Mouse (Mus musculus): ENCODE measurements around the gene Insl3. TPM values are rescaled to one million over a fixed set of nuclear protein-coding genes. Genes with fewer than 3 reads are reported as not detected.
"Not testable (repeated sequence)": the region's sequence is repeated elsewhere in the genome, so short reads cannot be mapped to it uniquely, and the experiment has no call there.

The Insl3 gene
- polyA plus RNA-seq, 1 experiment = 1.4 TPM

- DNase-seq (ENCODE audit: extremely low spot score in 1 of 2, low spot score in 1 of 2) = no peak
Observed at GRCm38 (mm10) chr8:71702923-71703322, 13.9 kb downstream of the Insl3 start.

GRCm38 (mm10) chr8:71703400-71703799, 14.4 kb downstream of the Insl3 start:
- not testable (repeated sequence) for DNase-seq (ENCODE audit: extremely low spot score in 1 of 2, low spot score in 1 of 2)

DNA sequence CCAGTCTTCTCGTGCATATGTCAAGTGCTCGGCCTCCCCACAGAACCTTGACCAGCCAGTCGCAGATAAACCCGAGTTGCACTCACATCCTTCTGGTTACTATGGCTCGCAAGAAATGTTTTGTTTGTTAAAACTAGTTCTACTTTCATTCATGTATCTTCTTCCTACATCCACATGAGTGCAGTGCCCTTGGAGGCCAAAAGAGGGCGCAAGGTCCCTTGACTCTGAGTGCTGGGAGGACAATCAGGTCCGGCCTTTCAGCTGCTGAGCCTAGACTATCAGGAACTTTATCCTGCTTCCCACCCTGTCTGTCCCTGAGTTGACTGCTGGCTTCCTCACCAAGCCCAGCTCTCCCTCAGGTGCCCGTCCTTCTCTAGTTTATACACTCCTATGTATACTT, 18.9 kb downstream of the Insl3 start:
- DNase-seq (ENCODE audit: extremely low spot score in 1 of 2, low spot score in 1 of 2) = peak in 1 of 2 experiments; percentile 79

- peak in 1 of 2 experiments; percentile 67 for DNase-seq (ENCODE audit: extremely low spot score in 1 of 2, low spot score in 1 of 2)
Observed at GRCm38 (mm10) chr8:71709134-71709799, 20.3 kb downstream of the Insl3 start.

GRCm38 (mm10) chr8:71709800-71710446, 20.9 kb downstream of the Insl3 start:
- DNase-seq (ENCODE audit: extremely low spot score in 1 of 2, low spot score in 1 of 2) = peak; percentile 80 to 94

DNA sequence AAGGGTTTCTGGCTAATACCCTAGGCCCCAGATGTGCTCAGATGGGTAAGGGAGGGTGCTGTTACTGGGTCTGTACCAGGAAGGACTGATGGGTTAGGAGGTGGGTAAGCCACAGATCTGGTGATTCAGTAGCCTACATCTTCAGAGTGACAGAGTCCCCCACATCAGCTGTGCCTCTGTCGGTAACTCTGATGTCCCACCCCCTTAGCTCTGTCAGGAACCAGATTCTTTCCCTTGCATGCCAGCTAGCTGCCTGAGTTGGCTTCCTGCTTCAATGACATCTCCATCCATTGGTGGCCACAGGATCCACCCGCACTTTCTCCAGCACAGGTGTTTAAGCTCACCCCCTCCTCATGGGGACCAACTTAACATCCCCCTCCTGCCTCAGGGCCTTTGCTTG, 22.6 kb downstream of the Insl3 start:
- DNase-seq (ENCODE audit: extremely low spot score in 1 of 2, low spot score in 1 of 2) = peak in 1 of 2 experiments; percentile 57

GRCm38 (mm10) chr8:71715531-71715930, 26.5 kb downstream of the Insl3 start:
- no peak for DNase-seq (ENCODE audit: extremely low spot score in 1 of 2, low spot score in 1 of 2)

DNA sequence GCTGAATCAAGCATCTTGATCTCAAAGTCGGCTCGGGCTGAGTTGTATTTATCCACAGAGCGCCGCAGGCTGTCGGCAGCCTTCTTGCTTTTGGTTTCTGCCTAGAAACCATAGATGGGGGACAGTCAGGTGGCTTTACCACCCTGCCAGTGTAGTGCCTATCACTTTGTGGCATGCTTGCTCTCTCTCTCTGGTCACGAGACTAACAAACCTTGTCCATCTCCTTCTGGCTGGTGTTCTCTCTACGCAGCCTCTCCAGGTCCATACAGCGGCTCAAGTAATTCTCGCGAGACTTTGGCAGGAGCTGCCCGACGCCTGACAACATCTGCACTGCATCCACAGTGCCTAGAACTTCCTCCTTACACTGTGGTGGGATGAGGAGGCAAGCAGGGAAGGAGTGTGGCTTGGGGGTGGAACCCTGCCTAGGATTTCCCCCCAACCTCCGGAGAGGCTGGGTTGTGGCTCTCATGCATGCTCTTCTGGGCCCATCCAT, 27.6 kb downstream of the Insl3 start:
- DNase-seq (ENCODE audit: extremely low spot score in 1 of 2, low spot score in 1 of 2) = no peak

- no peak for DNase-seq (ENCODE audit: extremely low spot score in 1 of 2, low spot score in 1 of 2)
Observed at GRCm38 (mm10) chr8:71717096-71717495, 28.1 kb downstream of the Insl3 start.

DNA sequence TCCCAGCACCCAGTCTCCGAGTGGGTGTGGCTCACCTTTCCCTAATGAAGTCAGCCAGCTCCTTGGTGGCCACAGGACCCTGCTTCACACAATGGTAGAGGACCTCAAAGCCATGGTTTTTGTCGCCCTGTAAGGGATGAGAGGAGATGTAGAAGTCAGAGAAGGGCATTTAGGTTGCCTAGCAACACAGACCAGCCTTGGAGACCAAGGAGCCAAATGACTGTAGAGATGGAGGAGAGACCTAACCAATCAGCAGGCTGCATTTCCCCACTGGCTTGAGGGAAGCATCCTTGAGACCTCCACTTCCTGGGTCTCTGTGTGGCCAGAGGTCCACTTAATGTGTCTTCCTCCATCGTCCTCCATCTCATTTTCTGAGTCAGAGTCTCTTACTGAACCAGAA, 29.2 kb downstream of the Insl3 start:
- no peak for DNase-seq (ENCODE audit: extremely low spot score in 1 of 2, low spot score in 1 of 2)

DNA sequence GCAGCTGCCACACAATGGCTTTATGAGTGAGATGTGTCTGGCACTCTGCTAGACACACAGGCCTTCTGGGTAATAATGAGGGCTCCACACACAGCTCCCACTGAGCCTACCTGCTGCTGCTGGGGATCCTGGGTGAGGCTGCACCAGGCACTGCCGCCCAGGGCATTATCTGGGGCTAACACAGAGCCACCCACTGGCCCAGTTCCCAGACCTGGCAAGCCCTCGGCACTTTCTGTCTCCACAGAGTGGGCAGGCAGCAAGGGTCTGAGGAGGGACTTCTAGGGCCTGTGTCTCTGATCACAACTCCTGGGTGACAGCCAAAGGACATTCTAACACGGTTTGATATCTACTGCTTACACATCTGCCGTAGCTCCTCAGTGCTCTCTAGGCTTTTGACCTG, 30.2 kb downstream of the Insl3 start:
- peak in 1 of 2 experiments; percentile 62 for DNase-seq (ENCODE audit: extremely low spot score in 1 of 2, low spot score in 1 of 2)

DNA sequence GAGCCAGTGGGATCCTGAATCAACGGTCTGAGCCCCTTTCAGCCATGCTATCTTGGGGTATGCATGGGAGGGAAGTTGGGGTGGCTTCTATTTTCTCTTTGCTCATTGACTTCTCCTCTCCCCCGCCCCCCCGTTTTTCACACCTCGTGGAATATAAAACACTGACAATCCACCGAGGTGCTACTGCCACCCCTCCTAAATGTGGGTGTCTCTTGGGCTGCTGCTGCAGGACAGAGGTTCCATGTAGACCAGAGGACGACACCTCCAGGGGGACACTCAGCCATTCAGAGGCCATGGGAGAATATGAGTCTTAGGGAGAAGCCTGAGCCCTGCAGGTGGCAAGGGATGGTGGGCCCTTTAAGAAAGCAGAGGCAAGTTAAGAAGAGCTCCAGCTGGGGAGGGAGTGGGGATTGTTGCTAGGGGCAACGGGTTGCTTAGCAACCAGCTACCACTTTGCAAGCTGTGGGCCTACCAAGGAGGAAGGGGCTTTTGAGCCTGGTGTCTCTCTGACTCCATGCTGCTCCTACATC, 31.0 kb downstream of the Insl3 start:
- peak; percentile 73 to 79 for DNase-seq (ENCODE audit: extremely low spot score in 1 of 2, low spot score in 1 of 2)

GRCm38 (mm10) chr8:71723047-71723551, 34.1 kb downstream of the Insl3 start:
- DNase-seq (ENCODE audit: extremely low spot score in 1 of 2, low spot score in 1 of 2) = no peak

DNA sequence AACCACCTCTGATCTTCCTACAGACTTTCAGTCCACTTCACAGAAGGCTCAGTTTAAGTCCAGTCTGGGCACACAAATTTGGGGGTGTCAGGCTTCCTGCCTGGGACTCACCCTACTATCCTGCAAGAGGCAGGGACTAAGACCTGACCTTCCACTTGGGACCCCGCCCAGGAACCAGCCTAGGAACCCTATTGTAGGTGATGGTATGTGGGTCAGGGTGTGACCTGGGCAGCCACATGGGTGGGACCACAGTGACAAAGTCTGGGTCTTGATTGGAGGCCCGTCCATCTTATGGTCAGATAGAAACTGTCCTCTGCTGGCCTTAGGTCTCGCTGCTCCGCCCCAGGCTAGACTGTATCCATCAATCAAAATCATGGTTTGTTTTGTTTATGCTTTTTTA, 35.4 kb downstream of the Insl3 start:
- no peak for DNase-seq (ENCODE audit: extremely low spot score in 1 of 2, low spot score in 1 of 2)

DNA sequence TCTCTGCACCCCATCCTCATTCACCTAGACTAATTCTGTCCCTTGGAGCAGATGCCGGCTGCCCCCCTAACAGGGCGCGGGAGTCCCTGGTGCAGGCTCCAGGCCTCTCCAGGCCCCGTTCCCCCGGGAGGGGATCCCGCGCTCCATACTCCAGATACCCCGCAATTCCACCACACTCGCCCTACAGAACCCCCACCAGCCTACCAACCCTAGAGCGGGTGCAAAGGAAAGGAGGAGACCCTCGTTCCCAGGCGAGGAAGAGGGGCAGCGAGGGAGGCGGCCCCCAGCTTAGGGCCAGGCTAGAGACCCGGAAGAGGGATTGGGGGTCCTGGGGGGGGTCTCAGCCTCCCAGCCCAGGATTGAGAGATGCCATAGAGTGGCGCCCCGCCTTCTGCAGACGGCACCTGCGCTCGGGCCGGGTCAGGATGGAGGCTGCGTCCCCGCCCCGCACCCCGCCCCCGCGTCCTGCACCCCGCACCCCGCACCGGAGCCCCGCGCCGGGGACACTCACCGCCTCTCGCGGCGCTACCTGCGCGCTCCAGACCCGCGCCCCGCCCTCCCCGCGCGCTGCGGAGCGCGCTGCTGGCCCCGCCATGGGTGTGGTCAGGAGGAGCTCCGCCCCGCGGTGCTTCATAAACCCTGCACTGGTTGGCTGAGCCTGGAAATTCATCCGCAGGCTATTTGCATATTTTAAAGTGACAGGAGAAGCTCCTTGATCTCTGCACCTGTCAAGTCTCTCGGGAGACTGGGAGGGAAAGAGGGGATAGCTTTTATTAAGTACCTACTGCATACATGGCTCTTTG, 36.3 kb downstream of the Insl3 start, which contains the start of gene Fcho1:
Gene Fcho1, minus strand, starts transcription at position 595 of the 803 bp plus-strand sequence.
- peak; percentile 82 to 91 for DNase-seq (ENCODE audit: extremely low spot score in 1 of 2, low spot score in 1 of 2)

DNA sequence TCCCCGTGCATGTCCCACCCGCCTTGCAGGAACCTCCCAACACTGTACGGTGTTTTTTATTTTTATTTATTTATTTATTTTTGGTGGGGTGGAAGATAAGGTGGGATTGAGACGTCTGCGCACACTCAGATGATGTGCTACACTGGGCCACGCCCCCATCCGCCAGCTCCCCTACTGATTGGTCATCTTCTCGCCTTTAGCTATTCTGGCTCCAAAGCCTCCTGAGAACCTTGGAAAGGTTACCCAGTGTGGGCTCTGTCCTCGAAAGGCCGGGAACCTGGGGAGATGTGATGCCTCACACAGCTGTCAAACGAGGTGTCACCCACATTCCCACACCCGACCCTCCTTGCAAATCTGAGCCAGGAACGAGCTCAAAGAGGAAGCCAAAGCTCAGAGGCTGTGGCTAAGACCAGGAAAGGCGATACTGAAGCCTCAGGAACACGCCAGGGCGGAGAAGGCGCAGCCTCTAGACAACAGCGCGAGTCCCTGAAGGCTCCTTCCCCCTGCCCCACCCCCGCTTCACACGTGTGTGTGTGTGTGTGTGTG, 39.3 kb downstream of the Insl3 start:
- DNase-seq (ENCODE audit: extremely low spot score in 1 of 2, low spot score in 1 of 2) = peak in 1 of 2 experiments; percentile 66

GRCm38 (mm10) chr8:71728826-71729620, 40.0 kb downstream of the Insl3 start:
- DNase-seq (ENCODE audit: extremely low spot score in 1 of 2, low spot score in 1 of 2) = peak in 1 of 2 experiments; percentile 62

DNA sequence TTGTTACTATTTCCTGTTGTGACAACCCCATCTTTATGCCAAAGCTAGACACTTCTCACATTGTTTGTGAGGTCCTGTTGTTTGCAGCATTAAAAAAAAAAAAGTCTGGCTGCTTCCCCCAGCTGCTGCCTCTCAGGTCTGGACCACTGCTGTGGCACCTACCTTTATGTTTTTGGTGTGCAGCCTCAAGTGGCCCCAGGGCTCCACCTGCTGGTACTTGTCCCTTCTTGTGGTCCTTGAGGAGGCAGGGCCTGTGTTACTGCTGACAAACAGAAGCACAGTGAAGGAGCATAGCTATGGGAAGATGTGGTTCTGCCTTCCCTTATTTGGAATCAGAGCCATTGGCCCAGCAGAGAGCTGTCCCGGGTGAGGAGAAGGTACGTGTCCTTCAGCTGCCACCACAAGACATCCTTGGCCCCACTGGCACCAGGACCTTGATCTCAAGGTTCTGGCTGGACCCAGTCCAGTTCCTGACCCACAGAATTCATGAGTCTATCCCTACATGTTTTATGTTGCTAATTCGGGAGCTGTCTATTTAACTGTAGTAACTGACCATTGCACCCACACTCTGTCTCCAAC, 42.7 kb downstream of the Insl3 start:
- DNase-seq (ENCODE audit: extremely low spot score in 1 of 2, low spot score in 1 of 2) = peak in 1 of 2 experiments; percentile 86

GRCm38 (mm10) chr8:71738316-71738715, 49.3 kb downstream of the Insl3 start:
- DNase-seq (ENCODE audit: extremely low spot score in 1 of 2, low spot score in 1 of 2) = not testable (repeated sequence)
